Mouse (Mus musculus): ENCODE results near the gene Mfn1.

Mfn1 gene

DNA sequence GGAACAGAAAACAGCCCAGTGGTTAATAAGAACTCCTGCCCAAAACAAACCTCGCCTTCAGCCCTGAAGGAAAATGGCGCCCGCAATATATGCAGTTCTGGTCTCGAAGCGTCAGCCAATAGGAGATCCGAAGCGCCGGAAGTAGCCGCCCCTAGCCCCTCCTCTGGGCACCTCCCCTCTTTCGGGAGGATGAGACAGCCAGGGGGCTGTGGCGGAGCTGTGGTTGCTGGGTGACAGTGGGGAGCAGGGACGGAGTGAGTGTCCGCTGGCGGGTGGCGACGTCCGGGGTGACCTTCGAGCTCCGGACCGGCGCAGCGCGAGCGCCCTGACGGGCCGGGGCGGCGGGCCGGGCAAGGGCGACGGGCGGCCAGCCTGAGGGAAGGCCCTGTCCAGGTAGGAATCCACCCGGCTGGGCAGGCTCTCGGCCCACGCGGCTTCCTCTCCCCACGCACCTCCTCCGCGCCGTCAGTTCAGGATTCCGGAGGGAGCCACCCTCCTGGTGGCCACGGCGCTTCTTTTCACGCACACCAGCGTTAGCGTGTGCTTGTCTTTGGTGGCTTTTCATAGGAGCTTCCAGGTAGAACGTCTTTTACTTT is at the start of gene Mfn1:
Mfn1 (plus strand) TSS at position 163 of the 596 bp plus-strand sequence.
- peak; percentile 92 for DNase-seq

DNA sequence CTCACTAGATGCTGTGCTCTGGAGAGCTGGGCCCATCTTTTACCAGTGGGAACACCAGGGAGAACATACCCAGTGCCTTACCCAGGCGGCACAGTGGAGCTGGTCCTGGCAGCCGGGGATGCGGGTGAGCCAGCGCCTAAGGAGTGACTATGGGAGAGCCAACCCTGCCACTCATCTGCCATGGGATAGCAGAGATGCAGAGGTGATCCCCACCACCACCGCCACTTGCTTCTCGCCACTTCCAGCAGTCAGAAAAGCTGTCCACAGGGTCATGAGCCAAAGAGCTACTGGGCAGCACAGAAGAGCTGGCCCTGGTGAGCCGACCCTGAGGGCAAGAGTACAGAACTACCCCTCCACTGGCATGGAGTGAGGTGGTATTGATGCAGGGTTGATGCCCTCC is 49.3 kb upstream of the Mfn1 start:
- DNase-seq: no peak

DNA sequence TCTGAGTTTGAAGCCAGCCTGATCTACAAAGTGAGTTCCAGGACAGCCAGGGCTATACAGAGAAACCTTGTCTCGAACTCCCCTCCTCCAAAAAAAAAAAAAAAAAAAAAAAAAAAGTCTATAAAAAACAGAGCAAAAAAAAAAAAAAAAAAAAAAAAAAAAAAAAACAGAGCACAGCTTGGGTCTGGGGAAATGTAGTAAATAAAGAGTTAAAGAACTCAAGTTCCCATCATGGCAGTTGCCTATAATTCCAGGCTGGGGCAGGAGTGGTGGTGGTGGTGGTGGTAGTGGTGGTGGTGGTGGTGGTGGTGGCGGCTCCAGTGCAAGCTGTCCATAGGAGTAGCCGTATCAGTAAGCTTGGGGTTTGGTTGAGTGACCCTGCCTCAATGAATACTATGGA is 46.2 kb upstream of the Mfn1 start:
- DNase-seq: no peak

DNA sequence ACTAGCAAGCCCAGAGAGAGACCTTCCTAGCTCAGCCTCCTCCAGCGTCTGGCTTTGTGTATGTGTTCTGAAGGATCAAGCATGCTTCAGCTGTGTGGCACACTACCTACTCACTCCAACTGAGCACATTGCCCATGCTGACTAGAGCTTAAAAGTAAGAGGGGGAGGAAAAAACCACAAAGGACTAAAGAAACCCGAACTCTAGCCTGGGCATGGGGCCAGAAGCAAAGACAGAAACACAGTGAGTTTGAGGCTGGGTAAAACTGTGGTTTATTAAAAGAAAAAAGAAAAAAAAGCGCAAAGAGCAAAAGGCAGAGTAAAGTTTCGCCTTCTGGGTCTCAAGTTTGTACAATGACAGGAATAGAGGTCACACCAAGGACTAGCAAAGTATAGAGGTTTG is 42.7 kb upstream of the Mfn1 start:
- DNase-seq: no peak

GRCm38 (mm10) chr3:32488172-32488571 is 41.1 kb upstream of the Mfn1 start:
- no peak for DNase-seq

DNA sequence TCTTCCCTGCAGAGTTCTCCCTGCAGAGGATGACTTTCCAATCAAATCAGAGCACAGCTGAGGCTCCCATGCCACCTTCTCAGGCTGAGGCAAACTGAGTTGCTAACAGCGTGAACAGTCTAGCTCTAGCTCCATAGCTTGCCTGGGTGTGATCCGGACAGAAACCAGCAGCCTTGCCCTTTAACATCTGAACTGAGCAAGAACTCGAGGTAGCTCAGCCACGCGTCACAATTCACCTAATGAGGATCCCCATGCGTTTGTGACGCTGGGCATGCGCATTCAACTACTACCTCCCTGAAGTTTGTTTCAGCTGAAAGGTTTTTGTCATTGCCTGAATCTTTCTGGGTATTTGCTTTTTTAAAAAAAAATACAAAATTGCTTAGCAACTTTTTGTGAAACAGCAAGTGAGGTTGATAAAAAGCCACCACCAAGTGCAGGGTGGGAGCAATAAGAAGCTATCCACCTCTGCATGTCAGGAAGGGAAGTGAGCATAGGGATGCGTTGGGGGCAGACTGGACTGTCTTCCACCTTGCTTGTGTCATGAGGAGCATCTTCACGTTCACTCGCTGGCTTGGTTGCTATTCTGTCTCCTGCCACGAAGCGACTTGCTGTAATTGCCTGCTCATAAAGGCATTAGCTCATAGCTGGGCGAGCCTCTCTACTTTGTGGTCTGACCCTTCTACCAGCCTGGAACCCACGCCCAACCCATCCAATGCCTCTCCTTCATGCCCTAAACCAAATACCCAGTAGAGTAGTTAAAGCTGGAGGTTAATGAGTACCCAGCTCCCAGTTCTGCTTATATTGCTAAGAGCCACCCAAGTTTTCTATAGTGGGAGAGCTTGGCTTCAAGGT is 39.0 kb upstream of the Mfn1 start:
- no peak for DNase-seq

DNA sequence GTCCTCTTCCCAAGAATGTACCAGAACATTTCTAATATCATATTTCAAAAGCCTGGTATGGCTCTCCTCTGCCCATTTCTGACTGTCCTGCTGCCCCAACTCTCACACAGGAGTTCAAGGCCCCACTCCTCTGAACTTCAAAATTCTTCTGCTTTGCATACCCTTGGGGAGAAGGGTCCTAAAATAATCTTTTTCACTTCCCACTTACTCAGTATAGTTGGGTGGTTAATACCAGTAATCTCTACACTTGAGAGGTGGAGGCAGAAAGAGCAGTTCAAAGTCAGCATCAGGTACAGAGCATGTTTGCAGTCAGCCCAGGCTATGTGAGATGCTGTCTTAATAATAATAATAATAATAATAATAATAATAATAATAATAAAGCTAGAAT is 38.3 kb upstream of the Mfn1 start:
- DNase-seq: no peak

- DNase-seq: no peak
These were observed 36.9 kb upstream of the Mfn1 start, which contains the start of gene Kcnmb3 for GRCm38 (mm10) chr3:32492097-32493090. TSS of gene Kcnmb3 (minus strand) at chr3:32492231.

DNA sequence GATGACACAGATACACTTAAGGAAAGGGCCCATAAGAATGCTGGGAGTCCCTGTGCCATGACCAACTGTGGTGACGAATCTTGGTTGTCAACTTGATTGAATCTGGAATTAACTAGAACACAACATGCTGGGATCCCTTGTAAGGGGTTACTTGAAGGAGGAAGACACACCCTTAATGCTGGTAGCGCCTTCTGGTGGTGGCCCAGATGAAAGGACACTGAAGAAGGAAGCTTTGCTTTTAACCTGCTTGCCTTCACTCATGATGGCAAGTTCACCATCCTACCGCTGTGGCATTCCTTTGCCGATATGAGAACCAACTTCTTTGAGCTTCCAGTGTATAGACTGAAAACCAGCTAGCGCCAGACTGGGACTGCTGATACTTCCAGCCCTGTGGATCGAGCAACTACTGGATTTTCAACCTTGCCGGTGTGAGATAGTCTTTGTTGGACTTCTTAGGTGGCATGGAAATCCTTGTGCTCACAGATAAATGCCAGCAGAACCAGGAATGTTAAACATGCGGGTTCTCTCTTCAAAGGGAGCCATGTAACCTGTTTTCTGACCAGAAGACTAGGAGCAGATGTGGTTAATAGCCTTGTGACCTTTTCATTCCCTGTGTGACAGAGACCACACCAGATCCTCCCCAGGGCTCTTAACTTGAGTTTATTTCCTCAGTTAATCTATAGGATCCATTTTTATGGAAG is 34.7 kb upstream of the Mfn1 start:
- DNase-seq: no peak

- no peak for DNase-seq
These were observed 34.0 kb upstream of the Mfn1 start for GRCm38 (mm10) chr3:32495088-32495770.

GRCm38 (mm10) chr3:32495856-32496710 is 33.2 kb upstream of the Mfn1 start:
- DNase-seq: no peak

DNA sequence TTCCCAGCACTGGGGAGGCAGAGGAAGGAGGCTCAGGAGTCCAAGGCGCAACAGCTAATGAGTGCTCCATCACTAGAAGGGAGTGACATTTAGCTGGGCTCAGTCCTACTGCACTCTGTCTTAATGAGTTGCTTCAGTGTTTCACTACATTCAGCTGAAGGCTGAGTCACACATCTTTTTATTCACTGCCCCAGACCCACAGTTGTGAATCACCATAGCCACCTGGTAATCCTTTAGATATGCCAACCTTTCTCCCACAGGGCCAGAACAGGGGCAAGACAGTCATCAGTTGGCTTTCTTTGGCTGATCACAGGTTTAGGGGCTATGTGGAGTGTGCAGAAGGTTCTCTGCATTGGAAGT is 32.6 kb upstream of the Mfn1 start:
- no peak for DNase-seq

DNA sequence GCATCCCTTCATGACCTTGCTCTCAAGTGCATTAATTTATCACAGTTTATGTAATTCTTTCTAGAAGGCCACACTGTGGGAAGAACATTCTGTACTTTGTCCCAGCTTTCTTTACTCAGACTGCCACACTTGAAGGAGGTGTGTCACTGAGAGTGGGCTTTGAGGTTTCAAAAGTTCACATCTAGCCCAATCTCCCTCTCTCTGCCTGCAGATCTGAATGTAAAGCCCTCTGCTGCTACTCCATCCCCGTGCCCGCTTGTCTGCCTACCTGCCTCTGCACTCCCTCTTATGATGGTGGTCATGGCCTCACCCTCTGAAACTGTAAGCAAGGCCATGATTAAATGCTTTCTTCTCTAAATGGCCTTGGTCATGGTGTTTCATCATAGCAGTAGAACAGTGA is 28.9 kb upstream of the Mfn1 start:
- DNase-seq: no peak

- DNase-seq: no peak
These were observed 23.4 kb upstream of the Mfn1 start for GRCm38 (mm10) chr3:32505841-32506240.

DNA sequence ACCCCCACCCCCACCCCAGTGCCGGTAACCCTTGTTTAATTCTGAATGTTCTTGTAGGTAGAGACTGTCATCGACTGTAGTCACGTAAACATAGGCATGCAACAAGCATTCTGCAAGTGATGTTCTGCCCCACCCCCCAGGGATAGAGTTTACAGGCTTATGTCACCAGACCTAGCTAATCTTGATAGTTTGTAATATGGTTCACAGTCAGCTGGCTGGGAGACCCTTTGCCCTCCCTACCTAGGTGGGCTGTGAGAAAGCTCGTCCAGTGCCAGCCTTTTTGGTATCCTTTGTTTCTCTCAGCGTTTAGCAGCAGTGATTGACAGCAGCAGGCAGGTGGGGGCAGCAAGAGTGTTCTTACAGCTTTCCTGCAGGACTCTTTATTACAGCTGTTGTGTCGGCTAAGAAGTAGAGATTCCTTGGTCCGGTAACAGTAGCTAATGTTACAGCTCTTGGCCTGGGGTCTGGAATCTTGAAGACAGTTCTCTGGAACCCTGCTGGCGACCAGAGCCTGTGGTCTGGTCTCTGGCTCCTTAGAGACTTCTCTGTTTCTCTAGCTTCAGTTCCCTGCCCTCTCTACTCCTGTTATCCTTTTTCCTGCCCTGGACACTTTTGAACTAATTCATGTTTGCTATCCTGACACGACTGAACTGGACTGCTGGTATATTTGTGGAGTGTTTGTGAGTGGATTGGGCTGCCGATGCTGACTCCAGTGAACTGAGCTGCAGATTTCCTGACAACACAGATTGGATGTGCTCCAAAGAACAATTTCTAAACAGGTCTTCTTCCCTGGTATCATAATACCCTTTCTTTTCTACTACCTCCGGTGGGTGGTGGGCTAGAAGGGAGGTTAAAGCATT is 22.7 kb upstream of the Mfn1 start:
- no peak for DNase-seq

- DNase-seq: peak; percentile 67
These were observed 20.5 kb upstream of the Mfn1 start for GRCm38 (mm10) chr3:32508666-32509324.

DNA sequence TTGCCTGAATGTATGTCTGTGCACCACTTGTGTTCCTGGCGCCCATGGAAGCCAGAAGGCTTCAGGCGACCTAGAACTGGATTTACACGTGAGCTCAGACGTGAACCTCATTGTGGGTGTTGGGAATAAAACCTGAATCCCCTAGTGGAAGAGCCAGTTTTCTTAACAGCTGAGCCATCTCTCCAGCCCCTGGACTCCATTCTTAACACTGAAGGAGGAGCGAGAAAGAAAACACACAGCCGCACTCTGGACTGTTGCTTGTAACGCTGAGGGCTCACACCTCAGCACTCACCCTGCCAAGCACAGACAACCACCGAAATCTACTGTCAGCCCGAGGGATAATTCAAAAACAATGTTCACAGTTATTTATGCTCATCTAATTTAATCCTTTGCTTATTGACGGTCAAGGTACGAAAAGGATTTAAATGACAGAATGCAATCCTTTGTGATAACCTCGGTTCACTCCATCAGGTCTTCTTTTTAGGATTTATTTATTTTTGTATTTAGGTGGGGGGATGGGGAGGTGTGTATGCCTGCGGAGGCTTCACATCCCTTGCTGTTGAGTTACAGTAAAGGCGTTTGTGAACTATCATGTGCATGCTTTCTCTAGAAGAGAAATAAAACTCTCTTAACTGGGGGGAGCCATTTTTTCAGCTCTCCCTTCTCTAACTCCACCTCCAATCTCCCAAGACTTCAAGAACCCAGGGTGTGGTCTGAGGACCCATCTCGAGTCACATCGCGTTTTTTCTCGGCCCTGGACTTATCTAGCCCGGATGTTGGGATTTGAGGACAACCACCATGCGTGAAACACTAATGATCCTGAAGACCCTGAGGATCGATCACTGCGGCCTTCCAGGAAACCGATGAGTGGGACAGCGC is 19.5 kb upstream of the Mfn1 start, which contains the start of gene Zfp639:
Zfp639 (plus strand) TSS at position 764 of the 879 bp plus-strand sequence.
- DNase-seq: no peak
